Mouse (Mus musculus) thymus, postnatal 25 days (tissue): ENCODE measurements around the gene Ccdc30.

Source experiments
- DNase-seq: peaks from one replicate; pipeline ENCODE4 v3.0.0; 2022

The Ccdc30 gene

DNA sequence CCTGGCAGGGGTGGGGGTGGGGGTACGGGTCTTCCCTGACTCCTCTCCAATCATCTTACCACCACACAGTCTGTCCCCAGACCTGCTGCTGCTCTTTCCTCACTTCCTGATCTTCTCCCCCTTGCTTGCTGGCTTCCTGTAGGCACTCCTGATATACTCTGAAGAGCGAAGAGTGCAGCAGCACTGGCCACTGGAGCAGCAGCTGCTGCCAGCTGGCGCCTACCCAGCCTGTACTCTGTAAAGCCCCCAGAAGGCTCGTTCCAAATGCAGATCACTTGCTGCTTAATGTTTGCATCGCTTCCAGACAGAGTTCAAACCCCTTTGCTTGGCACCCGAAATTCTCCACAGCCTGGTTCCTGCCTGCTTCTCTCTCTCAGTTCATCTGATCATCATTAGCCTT, 2.5 kb downstream of the Ccdc30 start:
- peak; percentile 22 for DNase-seq

DNA sequence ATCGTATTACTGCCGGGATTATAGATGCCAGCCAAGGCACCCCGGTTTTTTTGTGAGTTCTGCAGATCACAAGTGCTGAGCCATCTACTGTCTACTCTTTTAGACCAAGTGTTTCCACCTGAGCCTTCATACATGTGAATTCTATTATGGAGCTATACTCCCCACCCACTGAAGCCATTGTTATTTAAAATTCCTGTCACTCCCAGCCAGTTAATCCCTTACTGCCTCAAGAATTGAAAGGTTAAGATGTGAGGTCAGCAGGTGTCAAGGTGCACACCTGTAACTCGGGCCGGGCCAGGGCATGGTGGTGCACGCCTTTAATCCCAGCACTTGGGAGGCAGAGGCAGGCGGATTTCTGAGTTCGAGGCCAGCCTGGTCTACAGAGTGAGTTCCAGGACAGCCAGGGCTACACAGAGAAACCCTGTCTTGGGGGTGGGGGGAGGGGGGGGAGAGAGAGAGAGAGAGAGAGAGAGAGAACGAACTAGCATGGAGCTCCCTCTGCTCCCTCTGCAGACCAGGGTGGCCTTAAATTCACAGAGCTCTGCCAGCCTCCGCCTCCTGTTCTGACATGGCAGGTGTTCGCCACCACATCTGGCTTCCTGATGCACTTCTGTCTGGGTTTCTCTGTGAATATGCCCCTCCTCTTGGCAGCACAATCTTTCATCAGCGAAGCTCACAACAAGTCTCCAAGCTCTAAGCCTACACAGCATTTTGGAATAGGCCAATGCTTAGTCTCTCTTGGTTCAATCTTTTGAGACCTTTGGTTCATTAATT, 3.3 kb downstream of the Ccdc30 start:
- peak; percentile 59 for DNase-seq

DNA sequence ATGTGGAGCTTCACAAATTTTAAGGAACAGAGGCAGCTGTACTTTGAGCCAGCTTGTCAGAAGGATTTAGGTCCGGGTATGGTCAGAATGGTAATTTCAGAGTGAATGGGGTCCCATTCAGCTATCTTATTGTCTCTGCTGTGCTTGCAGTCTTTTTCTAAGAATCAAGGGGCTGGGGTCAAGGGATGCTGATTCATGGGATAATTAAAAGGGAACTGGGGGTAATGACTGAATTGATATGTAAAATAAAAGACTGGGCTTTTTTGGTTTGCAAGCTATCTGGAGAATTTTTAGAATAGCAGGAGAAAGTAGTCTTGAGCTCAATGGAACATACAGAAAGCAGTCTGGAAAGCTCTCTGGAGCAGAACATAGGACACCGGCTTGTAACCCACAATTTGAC, 11.9 kb downstream of the Ccdc30 start:
- no peak for DNase-seq

DNA sequence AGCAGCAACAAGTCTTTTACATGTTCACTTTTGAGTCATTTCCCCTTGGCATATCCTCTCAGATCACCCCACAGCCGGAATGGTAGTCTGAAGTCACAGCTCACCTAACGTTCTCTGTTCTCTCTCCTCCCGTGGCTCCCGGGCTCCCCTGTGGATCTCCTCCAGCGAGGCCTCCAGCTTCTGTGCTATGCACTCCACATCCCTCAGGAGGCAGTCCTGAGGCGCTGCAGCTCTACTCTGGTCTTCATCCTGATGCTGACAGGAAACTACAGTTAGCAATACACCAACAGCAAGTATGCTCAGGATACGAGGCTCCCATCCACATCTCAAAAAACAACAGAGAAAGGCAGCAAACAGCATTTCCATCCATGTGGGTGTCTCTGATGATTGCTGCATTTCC, 14.4 kb downstream of the Ccdc30 start:
- DNase-seq: no peak

DNA sequence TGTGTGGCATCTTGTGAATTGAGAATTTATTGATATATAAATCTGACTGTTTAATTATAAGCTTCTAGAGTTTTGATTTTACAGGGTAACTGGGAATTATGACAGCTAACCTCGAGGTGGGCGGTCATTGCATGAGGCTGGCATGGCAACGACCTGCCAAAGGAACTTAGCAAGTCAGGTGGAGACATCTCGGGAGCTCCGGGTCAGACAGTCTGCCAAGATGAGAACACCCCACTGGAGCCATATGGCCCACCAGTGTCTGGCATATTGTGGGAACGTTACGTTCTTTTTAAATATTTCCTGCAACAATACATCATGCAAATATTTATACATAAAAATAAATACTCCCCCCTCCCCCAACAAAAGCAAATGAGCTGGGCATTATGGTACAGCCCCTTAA, 16.6 kb downstream of the Ccdc30 start:
- DNase-seq: no peak

DNA sequence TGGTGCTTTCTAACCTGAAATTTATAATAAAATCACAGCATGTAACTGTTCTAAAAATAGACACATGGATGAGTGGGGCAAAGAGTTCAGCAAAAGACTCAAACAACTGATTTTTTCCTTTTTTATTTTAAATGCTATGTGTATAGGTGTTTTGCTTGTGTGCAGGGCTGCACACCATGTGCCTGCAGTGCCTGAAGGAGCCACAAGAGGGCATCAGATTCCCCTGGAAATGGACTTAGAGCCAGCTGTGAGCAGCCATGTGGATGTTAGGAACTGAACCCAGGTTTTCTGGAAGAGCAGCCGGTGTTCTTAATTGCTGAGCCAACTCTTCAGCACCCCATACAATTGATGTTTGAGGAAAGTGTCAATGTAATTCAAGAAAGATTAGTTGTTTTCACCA, 25.0 kb downstream of the Ccdc30 start:
- DNase-seq: peak; percentile 50

DNA sequence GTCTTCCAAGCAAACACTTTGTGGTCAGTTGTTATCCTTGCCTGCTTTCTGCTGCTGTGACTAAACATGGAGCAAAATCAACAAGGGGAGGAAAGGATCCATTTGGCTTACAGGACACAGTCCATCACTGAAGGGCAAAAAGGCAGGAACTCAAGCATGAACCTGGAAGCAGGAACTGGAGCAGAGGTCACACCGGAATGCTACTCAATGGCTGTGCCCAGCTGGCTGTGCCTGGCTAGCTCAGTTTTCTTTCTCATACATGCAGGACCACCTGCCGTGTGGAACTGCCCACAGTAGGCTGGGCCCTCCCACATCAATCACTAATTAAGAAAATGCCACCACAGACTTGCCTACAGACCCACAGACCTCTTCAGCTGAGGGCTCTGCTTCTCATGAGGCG, 26.1 kb downstream of the Ccdc30 start:
- no peak for DNase-seq

DNA sequence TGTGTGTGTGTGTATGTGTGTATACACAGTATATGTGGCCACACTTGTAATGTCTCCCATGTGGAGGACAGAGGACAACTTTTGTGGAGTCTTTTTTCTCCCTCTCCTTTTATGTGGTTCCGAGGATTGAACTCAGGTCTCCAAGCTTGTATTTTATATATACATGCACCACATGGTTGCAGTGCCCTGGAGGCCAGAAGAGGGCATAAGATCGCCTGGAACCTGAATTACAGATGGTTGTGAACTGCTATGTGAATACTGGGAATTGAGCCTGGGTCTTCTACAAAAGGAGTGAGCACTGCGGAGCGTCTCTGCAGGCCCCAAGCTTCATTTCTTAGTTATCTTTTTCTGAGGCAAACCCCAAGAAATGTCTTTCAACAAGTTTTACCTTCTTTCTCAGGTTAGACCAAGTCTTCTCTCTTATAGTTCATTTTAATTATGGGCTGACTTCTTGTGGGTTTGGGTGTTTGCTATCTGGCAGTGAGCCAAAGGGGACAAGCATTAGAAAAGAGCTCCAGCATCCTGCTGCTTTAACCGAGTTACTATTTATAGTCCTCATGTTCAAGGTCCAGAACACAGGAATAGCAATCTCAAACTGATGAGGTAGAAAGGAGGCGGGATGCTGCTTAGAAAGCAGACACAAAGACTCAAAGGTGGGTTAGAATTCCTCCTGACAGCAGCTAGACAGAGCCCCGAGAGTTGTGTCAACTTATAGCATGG, 33.7 kb downstream of the Ccdc30 start:
- DNase-seq: no peak

DNA sequence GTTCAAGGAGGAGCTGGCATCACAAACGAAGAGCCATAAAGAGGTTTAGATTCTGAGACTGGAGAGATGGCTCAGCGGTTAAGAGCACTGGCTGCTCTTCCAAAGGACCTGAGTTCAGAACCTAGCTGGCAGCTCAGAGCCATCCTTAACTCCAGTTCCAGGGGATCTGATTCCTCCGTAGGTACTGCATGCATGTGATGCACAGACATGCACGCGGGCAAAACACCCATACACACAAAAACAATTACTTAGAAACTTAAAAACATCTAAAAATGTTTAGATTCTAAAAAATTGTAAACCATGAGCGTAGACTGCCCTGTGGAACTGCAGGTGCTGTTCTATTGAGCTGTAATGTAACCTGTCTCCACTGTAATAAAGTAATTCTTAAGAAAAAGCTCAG, 45.9 kb downstream of the Ccdc30 start:
- DNase-seq: no peak

DNA sequence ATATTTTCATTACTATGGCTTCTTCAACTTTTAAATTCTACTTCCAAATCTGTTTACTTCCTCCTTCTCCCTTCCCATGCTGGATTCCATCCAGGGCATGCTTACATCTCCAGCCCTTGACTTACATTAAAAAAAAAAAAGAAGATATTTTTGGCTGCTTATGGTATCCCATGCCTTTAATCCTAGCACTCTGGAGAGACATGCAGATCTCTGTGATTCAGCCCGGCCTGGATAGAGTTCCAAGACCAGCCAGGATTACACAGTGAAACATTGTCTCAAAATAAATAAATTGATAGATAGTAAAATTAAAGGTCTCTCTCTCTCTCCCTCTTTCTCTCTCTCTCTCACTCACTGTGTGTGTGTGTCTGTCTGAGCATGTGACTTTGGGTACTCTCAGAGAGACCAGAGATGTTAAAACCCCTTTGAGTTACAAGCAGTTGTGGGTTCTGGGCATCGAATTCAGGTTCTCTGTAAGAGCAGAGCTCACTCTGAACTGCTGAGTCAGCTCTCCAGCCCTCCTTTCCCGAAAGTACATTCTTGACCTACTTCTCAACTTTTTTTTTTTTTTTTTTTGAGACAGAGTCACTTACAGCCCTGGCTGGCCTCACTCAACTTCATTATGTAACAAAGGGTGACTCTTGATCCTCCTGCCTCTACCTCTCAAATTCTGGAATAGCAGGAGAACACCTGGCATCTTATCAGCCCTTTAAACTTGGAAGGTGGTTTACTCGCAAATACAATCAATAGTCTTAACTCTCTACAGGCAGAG, 48.4 kb downstream of the Ccdc30 start:
- no peak for DNase-seq

DNA sequence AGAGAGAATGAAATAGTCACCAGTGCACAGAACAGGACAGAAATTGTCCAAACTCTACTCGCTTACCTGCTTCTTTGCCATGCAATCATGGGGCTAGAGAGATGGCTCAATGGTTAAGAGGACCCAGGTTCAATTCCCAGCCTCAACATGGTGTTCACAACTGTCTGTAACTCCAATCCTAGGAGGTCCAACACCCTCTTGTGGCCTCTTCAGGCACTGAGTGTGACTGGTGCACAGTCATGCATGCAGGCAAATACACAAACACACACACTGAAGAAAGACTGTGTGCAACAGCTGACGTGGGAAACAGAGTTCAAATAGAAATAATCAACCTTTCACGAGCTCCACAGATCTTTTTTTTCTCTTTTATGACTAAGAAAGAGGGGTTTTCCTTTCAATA, 53.1 kb downstream of the Ccdc30 start:
- DNase-seq: no peak

DNA sequence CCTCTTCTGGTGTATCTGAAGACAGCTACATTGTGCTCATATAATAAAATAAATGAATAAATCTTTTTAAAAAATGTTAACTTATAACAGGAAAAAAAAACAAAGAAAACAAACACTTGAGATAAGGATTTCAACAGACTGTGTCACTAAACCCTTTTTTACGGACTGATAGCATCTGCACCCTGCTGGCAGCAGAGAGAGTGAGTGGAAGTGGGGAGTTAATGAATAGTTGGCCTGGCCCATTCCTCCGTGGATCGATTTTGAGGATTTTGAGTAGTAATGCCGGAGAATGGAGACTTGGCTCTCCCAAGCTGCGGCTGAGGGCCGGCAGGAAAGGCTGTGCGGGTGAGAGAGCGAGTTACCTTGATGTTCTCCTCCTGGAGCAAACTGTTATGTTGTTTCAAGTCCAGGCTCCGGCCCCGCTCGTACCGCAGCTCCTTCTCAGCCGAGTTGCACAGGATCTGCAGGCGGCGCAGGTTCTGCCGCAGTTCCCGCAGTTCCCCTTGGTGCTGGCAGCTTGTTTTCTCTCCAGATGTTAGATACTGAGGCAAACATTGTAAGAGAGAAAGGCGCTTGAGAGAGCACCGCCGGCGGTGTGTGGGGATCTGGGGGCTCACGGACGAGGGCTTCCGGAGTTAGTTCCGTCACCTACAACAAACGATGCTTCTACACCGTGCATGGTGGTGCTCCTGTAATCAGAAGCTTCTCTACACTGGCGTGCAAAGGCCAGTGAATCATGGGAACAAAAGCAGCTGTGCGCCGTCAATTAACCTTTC, 55.9 kb downstream of the Ccdc30 start:
- peak; percentile 50 for DNase-seq

DNA sequence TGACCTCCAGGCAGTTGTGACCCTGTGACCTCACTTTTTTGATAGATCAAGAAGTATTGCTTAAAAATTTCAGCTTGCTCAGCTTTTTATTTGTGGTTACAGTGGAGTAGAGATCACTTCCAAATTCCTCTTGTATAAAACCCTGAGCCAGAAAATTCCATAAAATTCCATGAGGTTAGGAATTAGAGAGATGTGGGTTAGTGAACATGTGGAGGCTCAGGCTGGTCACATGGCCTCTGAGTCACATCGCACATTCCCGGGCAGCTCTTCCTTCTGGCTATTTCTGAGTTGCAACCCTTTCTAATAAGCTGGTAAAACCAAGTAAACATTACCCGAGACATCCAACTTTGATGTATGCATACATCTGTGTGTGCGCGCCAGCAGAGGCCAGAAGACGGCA, 69.8 kb downstream of the Ccdc30 start:
- DNase-seq: no peak

DNA sequence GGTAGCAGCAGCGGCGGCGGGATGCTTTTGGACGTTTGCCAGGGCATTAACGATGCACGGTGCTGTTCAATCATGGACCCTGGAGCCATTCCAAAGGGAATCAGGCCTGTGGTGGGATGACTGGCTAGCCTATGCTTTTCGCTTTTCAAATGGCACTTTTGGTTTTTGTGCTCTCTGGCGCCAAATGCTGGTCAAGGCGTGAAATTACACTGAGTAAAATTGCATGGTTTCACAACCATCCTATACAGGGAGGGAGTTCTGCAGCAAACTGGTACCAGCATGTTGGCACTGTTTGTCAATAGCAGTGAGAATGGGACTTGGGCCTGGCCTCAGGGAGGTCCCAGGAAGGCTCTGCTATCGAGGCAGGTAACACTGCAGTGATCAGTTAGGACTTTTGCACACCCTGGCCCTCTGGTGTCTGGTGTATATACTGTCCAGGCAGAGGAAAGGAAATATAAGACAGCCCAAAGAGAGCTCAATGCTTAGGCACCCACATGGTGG, 76.4 kb downstream of the Ccdc30 start:
- DNase-seq: peak; percentile 42

DNA sequence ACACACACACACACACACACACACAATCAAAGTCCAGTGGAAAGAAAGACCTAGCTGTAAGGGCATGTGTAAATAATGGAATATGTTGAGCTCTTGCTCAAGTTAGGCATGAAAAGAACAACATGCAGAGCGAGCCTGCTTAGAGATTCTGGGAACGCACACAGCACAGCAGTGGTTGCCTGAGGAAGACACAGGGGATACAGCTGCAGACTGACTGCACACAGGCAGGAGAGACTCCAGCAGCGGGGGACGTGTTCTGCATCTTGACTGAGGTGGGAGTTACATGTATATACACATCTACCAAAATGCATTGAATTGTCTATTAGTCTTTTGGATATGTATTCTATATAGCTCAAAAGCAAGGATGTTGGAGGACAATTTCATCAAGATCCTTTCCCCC, 76.9 kb downstream of the Ccdc30 start:
- DNase-seq: no peak

DNA sequence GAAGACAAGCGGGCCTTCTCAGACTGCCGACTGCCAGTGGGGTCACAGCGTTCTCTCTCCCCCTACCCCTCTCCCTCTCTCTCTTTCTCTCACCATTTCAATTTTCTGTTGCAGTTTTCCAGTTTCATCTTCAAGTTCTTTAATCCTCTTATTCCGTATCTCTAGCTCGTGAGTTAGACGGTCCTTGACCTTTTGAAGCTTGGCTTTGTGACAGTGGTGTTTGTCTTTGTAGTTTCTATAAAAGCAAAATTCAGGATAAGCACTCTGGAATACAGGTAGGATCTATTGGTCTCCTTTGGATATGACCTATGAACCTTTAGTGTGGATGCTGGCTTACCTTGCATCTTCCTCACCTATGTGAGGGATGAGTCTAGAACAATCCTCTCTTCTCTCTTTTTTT, 81.8 kb downstream of the Ccdc30 start:
- DNase-seq: no peak

DNA sequence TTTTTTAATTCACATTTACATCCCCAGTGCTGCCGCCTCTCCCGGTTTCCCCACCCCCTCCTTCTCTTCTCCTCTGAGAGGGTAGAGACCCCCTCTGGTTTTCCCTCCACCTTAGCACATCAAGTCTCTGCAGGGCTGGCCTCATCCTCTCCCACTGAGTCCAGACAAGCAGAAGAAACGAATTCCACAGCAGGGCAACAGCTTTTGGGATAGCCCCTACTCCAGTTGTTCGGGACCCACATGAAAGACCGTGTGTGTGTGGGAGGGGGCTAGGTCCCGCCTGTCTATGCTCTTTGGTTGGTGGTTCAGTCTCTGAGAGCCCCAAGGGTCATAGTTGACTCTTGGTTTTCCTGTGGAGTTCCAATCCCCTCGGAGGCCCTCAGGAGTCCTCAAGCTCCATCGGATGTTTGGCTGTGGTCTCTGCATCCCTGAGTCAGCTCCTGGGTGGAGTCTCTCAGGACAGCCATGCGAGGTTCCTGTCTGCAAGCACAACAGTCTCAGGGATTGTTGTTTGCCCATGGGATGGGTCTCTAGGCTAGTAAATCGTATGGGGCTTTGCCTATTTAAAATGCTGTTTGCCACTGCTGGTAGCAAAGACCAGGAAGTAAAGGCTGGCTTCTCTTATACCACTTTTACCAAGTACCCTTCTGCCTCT, 94.3 kb downstream of the Ccdc30 start:
- peak; percentile 3 for DNase-seq

DNA sequence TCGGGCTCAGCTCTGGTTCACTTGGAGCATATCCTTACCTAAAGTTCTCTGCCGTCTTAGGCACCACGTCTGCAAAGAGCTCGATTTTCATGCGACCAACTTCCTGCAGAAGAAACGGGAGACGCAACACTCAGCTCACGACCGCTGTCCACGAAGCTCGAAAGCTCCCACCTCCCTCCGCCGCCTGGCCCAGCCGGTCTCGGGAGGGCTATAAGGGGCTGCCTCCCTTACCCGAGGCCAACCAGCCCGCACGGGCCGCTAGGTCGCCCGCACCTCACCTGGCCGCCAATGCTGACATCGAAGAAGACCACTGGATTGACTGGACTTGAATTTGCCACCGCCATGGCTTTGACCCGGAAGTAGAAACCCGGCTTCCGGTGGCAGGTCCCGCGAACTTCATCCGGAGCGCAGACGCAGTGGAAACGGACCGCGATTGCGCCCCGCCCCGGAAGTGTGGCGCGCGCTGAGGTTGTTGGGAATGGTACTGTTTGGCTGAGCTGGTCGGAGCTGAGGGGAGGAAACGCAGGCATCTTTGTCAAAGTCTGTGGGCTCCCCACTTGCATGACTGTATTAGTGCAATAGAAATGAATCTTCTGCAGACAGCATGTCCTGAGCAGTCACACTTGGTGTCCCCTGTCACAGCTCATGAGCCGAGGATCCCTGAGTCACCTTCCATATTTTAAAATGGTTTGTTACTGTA, 95.0 kb downstream of the Ccdc30 start, which contains the start of gene Ppih:
Ppih (minus strand) TSS at position 416 of the 700 bp plus-strand sequence.
- peak; percentile 96 for DNase-seq

DNA sequence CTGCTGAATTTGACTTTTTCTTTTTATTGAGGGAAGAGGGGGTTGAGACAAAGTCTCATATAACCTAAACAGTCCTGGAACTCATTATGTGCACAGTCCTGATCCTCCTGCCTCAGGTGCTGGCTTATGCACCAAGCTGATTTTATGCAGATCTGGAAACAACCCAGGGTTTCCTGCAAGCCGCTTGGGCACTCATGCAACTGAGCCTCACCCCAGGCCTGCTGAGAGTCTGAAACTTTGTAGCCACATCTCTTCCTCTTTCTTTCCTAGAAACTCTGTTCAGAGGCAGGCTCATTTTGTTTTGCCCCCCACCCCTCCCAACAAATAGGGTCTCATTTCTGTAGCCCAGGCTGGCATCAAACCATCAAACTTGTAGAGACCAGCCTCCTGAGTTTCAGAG, 101.6 kb downstream of the Ccdc30 start:
- no peak for DNase-seq

DNA sequence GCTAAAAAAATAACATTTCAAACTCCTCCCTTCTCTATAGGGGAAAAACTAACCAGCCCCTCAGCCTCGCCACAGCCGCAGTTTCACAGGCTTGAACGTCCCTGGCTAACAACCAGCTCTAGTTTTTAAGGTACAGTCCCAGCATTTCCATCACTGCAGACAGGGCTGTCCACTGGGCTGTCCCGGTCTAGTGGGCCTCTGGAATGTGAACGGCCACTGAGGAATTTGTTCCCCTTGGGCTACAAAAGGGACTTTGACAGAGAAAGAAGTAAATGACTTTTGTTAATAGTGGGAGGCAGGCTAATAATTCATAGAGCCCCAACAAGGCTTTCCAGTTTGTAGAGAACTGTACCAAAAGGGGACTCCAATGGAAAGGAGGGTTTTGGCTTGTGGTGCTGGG, 109.9 kb downstream of the Ccdc30 start:
- DNase-seq: no peak

DNA sequence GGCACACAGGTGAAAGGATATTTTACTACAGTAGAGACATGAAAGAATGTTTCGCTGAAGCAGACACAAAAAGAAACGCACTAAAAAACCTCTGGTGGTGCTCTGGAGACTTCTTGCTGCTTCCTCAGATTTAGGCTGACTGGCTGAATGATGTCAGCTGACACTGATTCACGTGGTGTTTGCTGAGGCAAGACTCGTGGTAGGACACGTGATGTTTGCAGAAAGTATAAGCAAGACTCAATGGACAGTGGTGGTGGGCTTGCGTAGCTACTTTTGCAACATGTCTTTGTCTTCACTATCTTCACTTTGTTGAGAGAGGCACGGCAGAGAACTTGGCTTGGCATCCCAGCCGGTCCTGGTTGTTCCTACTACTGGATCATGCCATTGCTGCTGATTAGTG, 112.0 kb downstream of the Ccdc30 start:
- no peak for DNase-seq

DNA sequence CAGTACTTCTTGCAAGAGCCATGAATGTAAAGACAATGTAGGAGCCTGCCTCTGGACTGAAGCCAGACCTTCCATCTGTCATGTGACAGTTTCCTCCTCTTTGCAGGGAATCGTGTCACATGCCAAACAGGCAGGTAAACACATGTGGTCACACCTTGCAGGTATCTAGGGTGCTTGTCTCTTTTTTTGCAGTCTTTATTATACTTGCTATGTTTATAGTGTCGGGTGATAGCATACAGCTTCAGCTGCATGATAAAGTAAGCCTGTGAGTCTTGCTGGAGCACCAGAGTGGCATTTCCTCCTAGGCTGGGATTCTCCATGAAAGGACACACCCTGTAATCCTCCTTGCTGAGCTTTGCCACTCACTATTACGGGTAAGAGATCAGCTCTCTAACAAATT, 113.5 kb downstream of the Ccdc30 start:
- no peak for DNase-seq
